Mouse (Mus musculus): Measurements from ENCODE around the gene Tmem62. TPM values are rescaled to one million over a fixed set of nuclear protein-coding genes. Genes with fewer than 3 reads are reported as not detected.

The Tmem62 gene
- polyA plus RNA-seq, 1 experiment from 2014 or later = 6.9 TPM

GRCm38 (mm10) chr2:121045653-121046052 lies 68.8 kb downstream of the Tmem62 start:
- H3K4me2 ChIP-seq (ENCODE audit: low read length) = no peak overlapping the region
- no peak overlapping the region for H3K9ac ChIP-seq (ENCODE audit: low read depth, low read length)
- WGBS = 81% methylated on average over 4 of the region's 4 CpGs
- no peaks in the 10 kb centered on the region for H3K36me3 ChIP-seq (ENCODE audit: insufficient read depth, low read length)
- no peaks in the 10 kb centered on the region for H3K9me3 ChIP-seq (replicated peaks; ENCODE audit: low read length)
- no peak for ATAC-seq (replicated peaks; ENCODE audit: low FRiP score, low read depth)
- H3K4me1 ChIP-seq (replicated peaks; ENCODE audit: insufficient read depth, low read length) = no peaks in the 10 kb centered on the region
- TF ChIP-seq CTCF (IDR thresholded peaks at IDR 0.05; ENCODE audit: low read depth) = no peak
- no peaks in the 10 kb centered on the region for H3K27me3 ChIP-seq (ENCODE audit: insufficient read depth, low read length)
- no peak for DNase-seq (ENCODE audit: low spot score)
- no peak overlapping the region for H3K27ac ChIP-seq
- H3K4me3 ChIP-seq (replicated peaks; ENCODE audit: low read depth, low read length) = no peak overlapping the region

GRCm38 (mm10) chr2:121052176-121052575 lies 75.4 kb downstream of the Tmem62 start:
- Histone ChIP-seq H3K4me2 (ENCODE audit: low read length) (no peak overlapping the region), H3K27me3 (ENCODE audit: insufficient read depth, low read length) (no peaks in the 10 kb centered on the region), H3K9ac (ENCODE audit: low read depth, low read length) (no peak overlapping the region), H3K4me3 (replicated peaks; ENCODE audit: low read depth, low read length) (no peak overlapping the region), H3K36me3 (ENCODE audit: insufficient read depth, low read length) (no peaks in the 10 kb centered on the region), H3K4me1 (replicated peaks; ENCODE audit: insufficient read depth, low read length) (no peaks in the 10 kb centered on the region), H3K9me3 (replicated peaks; ENCODE audit: low read length) (no peaks in the 10 kb centered on the region), H3K27ac (no peak overlapping the region)
- TF ChIP-seq CTCF (IDR thresholded peaks at IDR 0.05; ENCODE audit: low read depth) = no peak
- DNase-seq (ENCODE audit: low spot score) = no peak
- 89% methylated on average over 5 of the region's 5 CpGs for WGBS
- ATAC-seq (replicated peaks; ENCODE audit: low FRiP score, low read depth) = no peak

- no peaks in the 10 kb centered on the region for H3K4me1 ChIP-seq (replicated peaks; ENCODE audit: insufficient read depth, low read length)
- DNase-seq (ENCODE audit: low spot score) (no peak), ATAC-seq (replicated peaks; ENCODE audit: low FRiP score, low read depth) (no peak)
- H3K27me3 ChIP-seq (ENCODE audit: insufficient read depth, low read length) = no peaks in the 10 kb centered on the region
- no peaks in the 10 kb centered on the region for H3K9me3 ChIP-seq (replicated peaks; ENCODE audit: low read length)
- no peak for TF ChIP-seq CTCF (IDR thresholded peaks at IDR 0.05; ENCODE audit: low read depth)
- 67% methylated on average over 2 of the region's 2 CpGs for WGBS
- no peak overlapping the region for H3K4me3 ChIP-seq (replicated peaks; ENCODE audit: low read depth, low read length)
- no peak overlapping the region for H3K4me2 ChIP-seq (ENCODE audit: low read length)
- no peaks in the 10 kb centered on the region for H3K36me3 ChIP-seq (ENCODE audit: insufficient read depth, low read length)
- no peak overlapping the region for H3K27ac ChIP-seq
- no peak overlapping the region for H3K9ac ChIP-seq (ENCODE audit: low read depth, low read length)
Measured at GRCm38 (mm10) chr2:121054060-121054459, 77.2 kb downstream of the Tmem62 start.

GRCm38 (mm10) chr2:121055915-121056314 lies 79.1 kb downstream of the Tmem62 start:
- ATAC-seq (replicated peaks; ENCODE audit: low FRiP score, low read depth) (no peak), DNase-seq (ENCODE audit: low spot score) (no peak)
- H3K9me3 ChIP-seq (replicated peaks; ENCODE audit: low read length) = no peaks in the 10 kb centered on the region
- H3K36me3 ChIP-seq (ENCODE audit: insufficient read depth, low read length) = no peaks in the 10 kb centered on the region
- TF ChIP-seq CTCF (IDR thresholded peaks at IDR 0.05; ENCODE audit: low read depth) = no peak
- H3K27me3 ChIP-seq (ENCODE audit: insufficient read depth, low read length) = no peaks in the 10 kb centered on the region
- H3K4me1 ChIP-seq (replicated peaks; ENCODE audit: insufficient read depth, low read length) = no peaks in the 10 kb centered on the region
- H3K4me3 ChIP-seq (replicated peaks; ENCODE audit: low read depth, low read length) = no peak overlapping the region
- H3K4me2 ChIP-seq (ENCODE audit: low read length) = no peak overlapping the region
- no peak overlapping the region for H3K27ac ChIP-seq
- H3K9ac ChIP-seq (ENCODE audit: low read depth, low read length) = no peak overlapping the region
- 89% methylated on average over 6 of the region's 6 CpGs for WGBS

Small RNAs within 50 kb of the gene (microRNA-seq; reads per million reads assigned to microRNA genes)
- not detected for gene Gm44325

Other genes starting within 250 kb of the Tmem62 start
- gene Cdan1, start 126.9 kb upstream of the Tmem62 start, polyA plus RNA-seq (2015; fragmentation: Nextera tagmentation; extraction: Ambion mirVana) = 3.8 and 4.8 TPM in 2 replicates
- gene Ttbk2, start 126.4 kb upstream of the Tmem62 start, polyA plus RNA-seq (2015; fragmentation: Nextera tagmentation; extraction: Ambion mirVana) = 2.2 and 2.3 TPM in 2 replicates
- gene Ubr1, start 6.3 kb upstream of the Tmem62 start, polyA plus RNA-seq (2015; fragmentation: Nextera tagmentation; extraction: Ambion mirVana) = 16.2 and 18.6 TPM in 2 replicates
- 53.3 and 54.1 TPM in 2 replicates for gene Ccndbp1, start 31.4 kb downstream of the Tmem62 start, polyA plus RNA-seq (2015; fragmentation: Nextera tagmentation; extraction: Ambion mirVana)
- 2.1 TPM in 2 replicates for gene Epb42, start 60.1 kb downstream of the Tmem62 start, polyA plus RNA-seq (2015; fragmentation: Nextera tagmentation; extraction: Ambion mirVana)
- gene Tgm5, start 108.8 kb downstream of the Tmem62 start, polyA plus RNA-seq (2015; fragmentation: Nextera tagmentation; extraction: Ambion mirVana) = 0.31 and 0.76 TPM in 2 replicates
- gene Tgm7, start 132.8 kb downstream of the Tmem62 start, polyA plus RNA-seq (2015; fragmentation: Nextera tagmentation; extraction: Ambion mirVana) = 0.43 and 0.66 TPM in 2 replicates
- gene Adal, start 163.4 kb downstream of the Tmem62 start, polyA plus RNA-seq (2015; fragmentation: Nextera tagmentation; extraction: Ambion mirVana) = 21.1 and 21.2 TPM in 2 replicates
- 26.7 and 28.4 TPM in 2 replicates for gene Lcmt2, start 163.6 kb downstream of the Tmem62 start, polyA plus RNA-seq (2015; fragmentation: Nextera tagmentation; extraction: Ambion mirVana)
- 27.6 and 29.2 TPM in 2 replicates for gene Tubgcp4, start 193.6 kb downstream of the Tmem62 start, polyA plus RNA-seq (2015; fragmentation: Nextera tagmentation; extraction: Ambion mirVana)
- gene Zscan29, start 194.1 kb downstream of the Tmem62 start, polyA plus RNA-seq (2015; fragmentation: Nextera tagmentation; extraction: Ambion mirVana) = 10.6 and 10.8 TPM in 2 replicates